Mouse (Mus musculus) olfactory bulb, adult 2 months (tissue): Measurements from ENCODE around the gene Rps6kb2. TPM values are rescaled to one million over a fixed set of nuclear protein-coding genes. Genes with fewer than 3 reads are reported as not detected.
A peak's percentile ranks its signal among the peaks of the same experiment; 100 is the strongest.

Source experiments
- H3K27ac ChIP-seq: fragments of 200-500 bp; 2 replicates; pipeline ENCODE4 v1.5.1; 2012; ENCODE audit warnings: low read depth, low read length; ENCODE audit not compliant: insufficient read depth
- H3K4me1 ChIP-seq: fragments of 200-500 bp; 2 replicates; pipeline ENCODE4 v1.6.1; 2012; ENCODE audit warnings: low read length; ENCODE audit not compliant: control insufficient read depth, insufficient read depth
- H3K4me3 ChIP-seq: fragments of 200-500 bp; 2 replicates; pipeline ENCODE4 v1.5.1; 2012; ENCODE audit warnings: mild to moderate bottlenecking, low read depth, low read length, moderate library complexity; ENCODE audit not compliant: insufficient read depth
- CTCF ChIP-seq: fragments of 200-500 bp; IDR thresholded peaks from 2 replicates; pipeline ENCODE4 v1.5.1; 2012; ENCODE audit warnings: low read depth, mild to moderate bottlenecking, low read length, moderate library complexity; ENCODE audit not compliant: insufficient read depth
- POLR2A ChIP-seq: fragments of 200-500 bp; IDR thresholded peaks from 2 replicates; pipeline ENCODE4 v1.6.1; 2012; ENCODE audit warnings: mild to moderate bottlenecking, low read depth, low read length, moderate library complexity; ENCODE audit not compliant: insufficient read depth
- WGBS: fragments of 180-500 bp; shearing (Covaris S2); methylation state at CpG from one replicate; pipeline ENCODE4 v1.1.7; 2018; 5-methylcytosine and 5-hydroxymethylcytosine counted together
- polyA plus RNA-seq: library from polyadenylated mRNA; stranded (reverse); fragments of >200 nt; gene quantifications from 2 replicates; pipeline ENCODE4 v1.2.4, GENCODE M21; 2012; ENCODE audit warnings: low replicate concordance; ENCODE audit not compliant: missing spikeins, insufficient read depth, insufficient read length

Rps6kb2 gene
- not detected in 2 replicates for polyA plus RNA-seq

DNA sequence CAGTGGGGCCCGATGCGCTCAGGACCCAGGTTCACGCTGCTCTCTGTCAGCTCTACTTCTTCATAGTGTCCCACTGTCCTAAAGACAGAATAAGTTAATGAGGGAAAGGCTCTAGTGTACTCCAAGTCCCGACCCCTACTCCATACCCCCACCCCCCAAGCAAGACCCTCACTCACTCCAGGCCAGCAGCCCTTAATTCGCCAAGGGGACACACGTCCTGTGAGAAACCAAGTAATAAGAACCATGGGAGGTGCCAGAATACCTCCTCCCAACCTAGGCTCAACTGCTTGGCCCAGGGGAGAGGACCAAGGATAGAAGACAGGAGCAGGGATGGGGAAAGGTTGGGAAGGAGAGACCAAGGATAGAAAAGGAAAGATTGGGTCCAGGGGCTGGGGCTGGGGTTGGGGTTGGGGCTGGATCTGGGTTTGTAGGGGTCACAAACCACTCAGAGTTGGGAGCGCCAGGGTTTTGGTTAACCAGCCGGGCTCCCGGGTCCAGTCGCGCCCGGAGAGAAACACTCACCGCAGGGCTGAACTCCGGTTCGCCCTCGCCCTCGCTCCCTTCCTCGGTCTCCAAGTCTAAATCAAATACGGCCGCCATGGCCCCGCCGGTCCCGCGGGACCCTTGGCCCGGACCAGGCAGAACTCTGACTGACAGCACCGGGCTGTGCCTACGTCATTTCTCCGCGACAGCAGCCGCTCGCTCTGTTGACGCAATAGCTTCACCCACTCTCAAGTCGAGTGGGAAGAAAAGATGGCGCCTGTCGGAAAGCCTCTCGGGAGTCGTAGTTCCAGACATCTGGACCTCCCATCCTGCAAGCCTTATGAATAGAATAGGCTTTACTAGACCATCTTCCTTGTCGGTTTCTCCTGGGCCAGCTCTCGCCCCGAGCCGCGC, at the start of gene Rps6kb2:
Rps6kb2 (minus strand) TSS at position 709 of the 897 bp plus-strand sequence.
- 5% methylated on average over 42 of the region's 42 CpGs for WGBS
- Histone ChIP-seq H3K4me3 (peak within 1 kb of the TSS; percentile 63), H3K4me1 (peaks cover 8% of the 10 kb centered on the region), H3K27ac (peak within 1 kb of the TSS; percentile 85)
- TF ChIP-seq CTCF: no peak
- TF ChIP-seq POLR2A: peak; percentile 54; the same call in 1 of the 2 replicates

- Histone ChIP-seq H3K4me1 (peaks cover 28% of the 10 kb centered on the region), H3K4me3 (no peak overlapping the region), H3K27ac (no peak overlapping the region)
- TF ChIP-seq CTCF (no peak), POLR2A (no peak)
- WGBS: 70% methylated on average over 4 of the region's 4 CpGs
These were observed 48.9 kb upstream of the Rps6kb2 start for GRCm38 (mm10) chr19:4211891-4212588.

GRCm38 (mm10) chr19:4208563-4208962, 45.4 kb upstream of the Rps6kb2 start:
- H3K4me3 ChIP-seq: no peak overlapping the region
- 83% methylated on average over 5 of the region's 5 CpGs for WGBS
- peaks cover 8% of the 10 kb centered on the region for H3K4me1 ChIP-seq
- TF ChIP-seq POLR2A (no peak), CTCF (no peak)
- H3K27ac ChIP-seq: no peak overlapping the region

DNA sequence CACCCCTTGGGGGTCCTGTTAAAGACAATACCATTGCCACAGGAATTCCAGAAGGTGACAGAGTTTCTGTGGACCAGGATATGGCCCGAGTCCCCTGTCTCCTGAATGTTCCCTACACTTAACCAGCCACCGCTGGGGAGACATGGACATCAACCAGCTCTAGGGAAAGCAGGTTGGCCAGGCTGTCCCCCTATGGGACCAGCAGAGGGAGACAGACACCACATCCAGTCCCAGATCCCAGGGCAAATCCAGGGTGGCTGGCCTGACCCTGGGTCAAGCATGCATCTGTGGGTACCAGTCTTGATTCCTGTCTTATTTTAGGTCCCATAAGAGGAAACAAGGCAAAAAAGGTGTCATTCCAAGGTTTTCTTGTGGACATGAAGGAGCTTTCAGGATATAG, 43.8 kb upstream of the Rps6kb2 start:
- Histone ChIP-seq H3K4me1 (peaks cover 9% of the 10 kb centered on the region), H3K27ac (no peak overlapping the region), H3K4me3 (no peak overlapping the region)
- WGBS: 0% methylated on average over 2 of the region's 2 CpGs
- TF ChIP-seq CTCF (peak; percentile 89), POLR2A (no peak)

DNA sequence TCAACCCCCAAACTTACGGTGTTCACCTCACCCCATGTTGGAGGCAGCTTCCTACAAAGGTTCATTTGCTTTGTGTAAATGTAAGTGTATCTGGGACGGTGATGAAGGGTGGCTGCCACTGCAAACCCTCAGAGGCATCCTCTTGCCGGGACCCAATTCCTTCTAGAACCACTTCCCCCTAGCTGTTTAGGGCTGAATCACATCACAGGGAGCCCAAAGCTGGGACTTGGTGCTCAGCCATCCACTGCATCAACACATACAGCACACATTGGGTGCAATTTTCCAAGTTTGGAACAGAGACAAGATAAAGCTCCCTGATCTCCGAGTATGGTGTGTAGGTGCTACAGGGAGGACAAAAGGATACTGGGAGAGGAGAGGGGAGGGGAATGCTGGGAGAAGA, 41.7 kb upstream of the Rps6kb2 start:
- Histone ChIP-seq H3K4me1 (peaks cover 22% of the 10 kb centered on the region), H3K4me3 (no peak overlapping the region), H3K27ac (no peak overlapping the region)
- no peak for TF ChIP-seq CTCF
- no peak for TF ChIP-seq POLR2A
- 54% methylated on average over 4 of the region's 4 CpGs for WGBS

GRCm38 (mm10) chr19:4203604-4204326, 40.6 kb upstream of the Rps6kb2 start:
- H3K4me1 ChIP-seq: peaks cover 22% of the 10 kb centered on the region
- 54% methylated on average over 13 of the region's 13 CpGs for WGBS
- no peak overlapping the region for H3K4me3 ChIP-seq
- TF ChIP-seq POLR2A (no peak), CTCF (no peak)
- H3K27ac ChIP-seq: no peak overlapping the region

GRCm38 (mm10) chr19:4203148-4203547, 40.0 kb upstream of the Rps6kb2 start:
- H3K4me1 ChIP-seq: peaks cover 22% of the 10 kb centered on the region
- TF ChIP-seq POLR2A: no peak
- no peak for TF ChIP-seq CTCF
- no peak overlapping the region for H3K27ac ChIP-seq
- no peak overlapping the region for H3K4me3 ChIP-seq
- 61% methylated on average over 3 of the region's 3 CpGs for WGBS

DNA sequence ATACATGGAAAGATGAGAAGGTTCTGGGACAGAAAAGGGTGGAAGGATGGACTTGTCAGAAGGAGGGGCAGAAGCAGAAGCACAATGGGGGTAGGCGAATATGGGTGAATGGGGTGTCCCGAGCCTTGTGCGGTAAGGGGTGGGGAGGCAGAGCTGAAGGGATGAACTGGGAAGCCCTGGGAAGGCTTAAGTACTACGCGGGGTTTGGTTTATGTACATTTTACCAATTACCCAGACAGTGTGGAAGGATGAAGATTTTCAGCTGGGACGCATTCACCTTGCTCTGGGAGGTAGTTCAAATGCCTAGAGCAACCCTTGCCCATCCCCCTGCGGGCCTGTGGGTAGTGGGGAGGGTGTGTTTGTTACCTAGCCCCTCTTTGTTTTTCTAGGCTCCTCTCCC, 39.0 kb upstream of the Rps6kb2 start:
- Histone ChIP-seq H3K4me1 (peaks cover 22% of the 10 kb centered on the region), H3K27ac (no peak overlapping the region), H3K4me3 (peak overlapping the region; percentile 62)
- TF ChIP-seq POLR2A: no peak
- TF ChIP-seq CTCF: no peak
- 27% methylated on average over 7 of the region's 7 CpGs for WGBS
